Mouse (Mus musculus) cerebellum, adult 2 months (tissue): ENCODE results near the gene Pxdc1. TPM values are rescaled to one million over a fixed set of nuclear protein-coding genes. Genes with fewer than 3 reads are reported as not detected.

ENCODE experiments used
- DNase-seq, 2 experiments: peaks; one replicate each; pipeline ENCODE4 v3.0.0; 2021
- H3K27ac ChIP-seq: fragments of 200-500 bp; 2 replicates; pipeline ENCODE4 v1.5.1; 2012; ENCODE audit warnings: low read length, control low read depth, inconsistent platforms; ENCODE audit not compliant: insufficient read depth
- H3K27me3 ChIP-seq: fragments of 200-500 bp; 2 replicates; pipeline ENCODE4 v1.6.1; 2012; ENCODE audit warnings: inconsistent platforms, mild to moderate bottlenecking, low read length, moderate library complexity; ENCODE audit not compliant: control insufficient read depth, insufficient read depth
- H3K4me1 ChIP-seq: fragments of 200-500 bp; 2 replicates; pipeline ENCODE4 v1.6.1; 2011; ENCODE audit warnings: low read length; ENCODE audit not compliant: control insufficient read depth, insufficient read depth
- H3K4me3 ChIP-seq: fragments of 200-500 bp; replicated peaks from 2 replicates; pipeline ENCODE3; 2011; ENCODE audit warnings: mild to moderate bottlenecking, low read depth, low read length, control low read depth; ENCODE audit not compliant: insufficient read depth
- CTCF ChIP-seq: fragments of 200-500 bp; IDR thresholded peaks from 2 replicates; pipeline ENCODE4 v1.5.1; 2011; ENCODE audit warnings: low read depth, mild to moderate bottlenecking, control low read depth, low read length, moderate library complexity, borderline replicate concordance; ENCODE audit not compliant: insufficient read depth
- POLR2A ChIP-seq: fragments of 200-500 bp; IDR thresholded peaks from 2 replicates; pipeline ENCODE4 v1.6.1; 2011; ENCODE audit warnings: low read length, control low read depth, borderline replicate concordance; ENCODE audit not compliant: insufficient read depth
- WGBS: fragments of 180-500 bp; shearing (Covaris S2); methylation state at CpG from one replicate; pipeline ENCODE4 v1.1.7; 2018; 5-methylcytosine and 5-hydroxymethylcytosine counted together
- polyA plus RNA-seq: library from polyadenylated mRNA; depleted of rRNA; stranded (reverse); fragments of >200 nt; gene quantifications from 2 replicates; pipeline ENCODE4 v1.2.3, GENCODE M21; 2012

The Pxdc1 gene
- polyA plus RNA-seq, 1 experiment: 5.7 TPM

DNA sequence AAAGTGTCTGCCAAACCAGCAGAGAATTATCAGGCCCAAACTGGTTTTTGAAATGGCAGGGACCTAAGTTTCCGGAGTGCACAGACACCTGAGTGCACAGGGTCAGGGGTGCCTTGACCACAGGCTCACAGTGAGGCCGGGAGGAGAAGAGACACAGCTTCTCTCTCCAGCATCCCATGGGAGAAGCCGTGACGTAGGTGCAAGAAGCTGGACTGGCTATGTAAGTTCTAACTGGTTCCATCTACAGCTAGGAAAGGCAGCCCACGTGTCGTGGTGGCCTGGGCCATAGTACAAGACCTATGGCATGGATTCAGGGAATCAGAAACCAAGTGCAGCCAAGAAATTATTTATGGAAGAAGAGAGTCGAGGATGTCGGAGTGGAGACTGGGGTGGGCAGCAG, 6.1 kb downstream of the Pxdc1 start:
- 42% methylated on average over 8 of the region's 8 CpGs for WGBS
- no peak for DNase-seq
- no peak overlapping the region for H3K27ac ChIP-seq
- no peak for TF ChIP-seq POLR2A
- no peak for TF ChIP-seq CTCF
- no peak overlapping the region for H3K4me3 ChIP-seq
- H3K27me3 ChIP-seq: peaks cover 4% of the 10 kb centered on the region; the same call in 1 of the 2 replicates
- no peaks in the 10 kb centered on the region; the same call in 1 of the 2 replicates for H3K4me1 ChIP-seq

DNA sequence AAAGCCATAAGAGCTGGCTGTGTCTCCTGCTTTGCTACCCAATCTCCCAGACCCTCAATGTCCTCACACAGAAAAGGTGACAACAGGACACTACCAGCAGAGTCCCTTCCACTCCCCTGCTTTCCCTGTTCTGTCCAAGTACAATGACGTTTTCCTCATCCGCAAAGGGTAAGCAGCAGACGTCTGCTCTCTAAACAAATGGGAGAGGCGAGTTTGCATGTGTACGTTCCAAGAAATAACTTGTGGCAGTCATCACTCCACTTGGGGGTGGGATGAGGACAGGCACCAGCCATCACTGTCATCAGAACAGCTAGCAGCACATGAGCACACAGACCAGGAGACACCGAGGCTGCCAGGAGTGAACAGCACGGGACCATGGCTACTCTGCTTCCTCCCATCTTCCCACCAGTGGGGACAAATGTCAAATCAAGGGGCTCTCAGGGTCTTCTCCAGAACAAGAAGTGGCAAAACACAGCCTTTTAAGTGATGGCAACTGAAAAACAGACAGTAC, 7.0 kb downstream of the Pxdc1 start:
- no peaks in the 10 kb centered on the region; the same call in 1 of the 2 replicates for H3K4me1 ChIP-seq
- WGBS: 40% methylated on average over 7 of the region's 7 CpGs
- H3K4me3 ChIP-seq: no peak overlapping the region
- DNase-seq: no peak
- TF ChIP-seq CTCF: no peak
- TF ChIP-seq POLR2A: no peak
- H3K27ac ChIP-seq: no peak overlapping the region
- peaks cover under 1% of the 10 kb centered on the region; the same call in 1 of the 2 replicates for H3K27me3 ChIP-seq

DNA sequence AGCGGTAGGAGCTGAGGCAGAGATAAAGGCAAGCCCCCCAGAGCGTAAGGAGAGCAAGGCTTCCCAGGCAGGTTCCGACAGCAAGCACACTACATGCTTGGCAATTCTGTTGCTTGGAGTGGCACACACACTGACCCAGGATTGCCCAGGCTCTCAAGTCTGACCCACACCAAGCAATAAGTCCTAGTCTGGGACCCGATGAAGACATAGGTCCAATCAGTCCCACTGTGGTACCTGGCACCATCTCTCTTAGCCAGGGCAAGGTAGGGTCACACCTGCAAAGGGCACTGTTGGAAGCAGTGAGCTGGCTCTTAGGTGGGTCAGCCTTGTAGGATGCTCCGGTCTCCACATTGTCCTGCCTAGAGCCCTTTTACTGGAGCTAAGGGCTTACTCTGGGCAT, 7.8 kb downstream of the Pxdc1 start:
- Histone ChIP-seq H3K27ac (no peak overlapping the region), H3K4me3 (no peak overlapping the region), H3K4me1 (no peaks in the 10 kb centered on the region), H3K27me3 (no peaks in the 10 kb centered on the region)
- WGBS: 92% methylated on average over 5 of the region's 5 CpGs
- no peak for TF ChIP-seq POLR2A
- TF ChIP-seq CTCF: no peak
- DNase-seq: no peak

DNA sequence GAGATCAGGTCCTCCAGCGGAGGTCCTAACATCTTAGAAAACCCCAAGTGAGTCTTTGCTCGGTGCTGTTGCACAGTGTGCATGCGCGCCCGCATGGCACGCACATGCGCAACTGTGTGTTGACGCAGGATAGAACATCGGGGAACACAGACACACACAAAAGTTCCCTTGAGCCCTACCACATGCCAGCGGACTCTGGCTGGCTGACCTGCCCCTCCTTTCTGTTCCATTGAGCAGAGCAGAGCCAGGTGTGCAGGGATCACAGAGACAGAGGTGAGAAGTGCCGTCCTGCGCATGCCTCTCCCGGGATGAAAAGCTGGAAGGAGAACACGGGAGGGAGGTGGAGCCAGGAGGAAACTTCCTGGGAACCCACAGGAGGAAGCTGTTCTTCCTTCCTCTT, 8.9 kb downstream of the Pxdc1 start:
- no peak overlapping the region for H3K4me3 ChIP-seq
- 80% methylated on average over 14 of the region's 14 CpGs for WGBS
- TF ChIP-seq POLR2A (no peak), CTCF (no peak)
- H3K27me3 ChIP-seq: no peaks in the 10 kb centered on the region
- H3K4me1 ChIP-seq: no peaks in the 10 kb centered on the region
- DNase-seq: no peak
- no peak overlapping the region for H3K27ac ChIP-seq

DNA sequence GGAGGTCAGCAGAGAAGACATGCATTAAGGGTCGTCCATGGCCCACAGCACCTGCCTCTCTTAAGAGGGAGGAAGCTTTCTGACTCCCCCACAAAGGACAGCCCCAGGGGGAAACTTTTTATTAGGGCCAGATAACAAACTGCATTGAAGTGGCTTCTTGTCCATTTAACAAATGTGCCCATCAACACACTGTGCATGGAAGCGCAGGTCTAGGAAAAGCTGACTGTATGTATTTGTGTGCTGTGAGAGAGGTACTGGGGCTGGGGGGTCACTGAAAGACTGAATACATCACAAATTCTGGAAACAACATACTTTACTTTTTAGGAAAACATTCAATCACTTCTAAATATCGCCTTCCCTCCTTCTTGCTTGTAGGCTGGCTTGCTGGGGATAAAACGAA, 9.4 kb downstream of the Pxdc1 start:
- TF ChIP-seq POLR2A (no peak), CTCF (no peak)
- 79% methylated on average over 4 of the region's 4 CpGs for WGBS
- Histone ChIP-seq H3K4me3 (no peak overlapping the region), H3K4me1 (no peaks in the 10 kb centered on the region), H3K27ac (no peak overlapping the region), H3K27me3 (no peaks in the 10 kb centered on the region)
- no peak for DNase-seq

DNA sequence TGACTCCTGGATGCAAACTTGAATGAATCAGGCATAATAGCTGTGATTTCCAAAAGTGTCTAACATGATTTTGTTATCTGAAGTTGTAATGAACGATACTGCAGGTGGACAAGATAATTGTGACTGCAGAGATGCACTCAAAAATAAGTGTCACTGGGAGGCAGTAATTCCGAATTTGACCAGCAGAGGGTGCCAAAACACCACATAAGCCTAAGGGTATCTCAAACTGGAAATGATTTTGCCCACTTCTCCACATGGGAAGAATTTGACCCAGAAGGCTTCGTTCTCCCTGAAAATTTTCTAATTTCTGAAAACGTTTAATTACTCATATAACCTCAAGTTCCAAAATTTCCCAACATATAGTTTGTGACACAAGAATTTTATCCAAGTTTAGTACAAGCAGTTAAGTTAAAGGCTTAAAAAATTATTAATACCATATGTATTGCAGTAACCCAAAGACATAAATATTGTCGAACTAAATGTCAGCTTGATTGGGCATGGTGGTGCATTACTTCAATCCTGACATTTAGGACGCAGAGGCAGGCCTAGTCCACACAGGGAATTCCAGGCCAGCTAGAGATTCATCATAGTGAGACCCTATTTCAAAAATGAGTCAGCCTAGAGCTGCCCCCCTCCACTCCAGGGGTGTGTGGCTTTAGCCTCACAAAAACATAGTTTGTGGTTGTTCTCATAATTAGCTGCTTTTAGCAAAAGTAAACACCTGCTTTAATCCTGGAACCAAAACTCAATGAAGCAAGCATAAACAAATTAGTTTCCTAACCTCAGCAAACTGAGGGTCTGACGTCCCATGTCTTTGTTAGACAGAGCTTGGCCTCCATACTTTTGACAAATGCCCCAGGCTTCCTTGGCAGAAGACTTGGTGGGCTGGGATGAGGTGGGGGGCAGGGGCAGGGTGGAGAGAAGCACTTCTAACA, 10.1 kb downstream of the Pxdc1 start:
- no peak for TF ChIP-seq POLR2A
- TF ChIP-seq CTCF: peak; percentile 68; the same call in 1 of the 2 replicates
- no peak overlapping the region for H3K27ac ChIP-seq
- peak; percentile 21 to 60 for DNase-seq
- no peak overlapping the region for H3K4me3 ChIP-seq
- WGBS: 20% methylated on average over 7 of the region's 7 CpGs
- no peaks in the 10 kb centered on the region for H3K27me3 ChIP-seq
- H3K4me1 ChIP-seq: no peaks in the 10 kb centered on the region

DNA sequence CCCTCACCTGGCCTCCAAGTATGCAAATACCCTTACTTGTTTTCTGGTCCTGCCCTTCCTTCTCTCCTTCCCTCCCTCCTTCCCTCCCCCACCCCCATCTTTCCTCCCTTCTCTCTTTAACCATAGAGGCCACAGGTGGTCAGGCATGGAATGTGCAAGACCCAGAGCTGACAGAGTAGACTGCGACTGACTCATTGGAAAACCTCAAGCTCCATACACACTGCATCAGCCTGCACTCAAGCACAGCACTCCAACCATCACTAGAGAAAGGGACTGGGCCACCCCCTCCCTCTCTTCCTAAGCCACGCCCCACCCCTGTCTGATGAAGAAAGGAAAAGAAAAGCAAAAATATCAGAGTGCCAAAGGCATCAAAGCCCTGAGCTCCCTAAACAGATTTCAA, 12.2 kb downstream of the Pxdc1 start:
- Histone ChIP-seq H3K27me3 (no peaks in the 10 kb centered on the region; the same call in 1 of the 2 replicates), H3K4me3 (no peak overlapping the region), H3K27ac (no peak overlapping the region), H3K4me1 (no peaks in the 10 kb centered on the region)
- DNase-seq: no peak
- 50% methylated on average over 2 of the region's 2 CpGs for WGBS
- TF ChIP-seq CTCF (no peak), POLR2A (no peak)

DNA sequence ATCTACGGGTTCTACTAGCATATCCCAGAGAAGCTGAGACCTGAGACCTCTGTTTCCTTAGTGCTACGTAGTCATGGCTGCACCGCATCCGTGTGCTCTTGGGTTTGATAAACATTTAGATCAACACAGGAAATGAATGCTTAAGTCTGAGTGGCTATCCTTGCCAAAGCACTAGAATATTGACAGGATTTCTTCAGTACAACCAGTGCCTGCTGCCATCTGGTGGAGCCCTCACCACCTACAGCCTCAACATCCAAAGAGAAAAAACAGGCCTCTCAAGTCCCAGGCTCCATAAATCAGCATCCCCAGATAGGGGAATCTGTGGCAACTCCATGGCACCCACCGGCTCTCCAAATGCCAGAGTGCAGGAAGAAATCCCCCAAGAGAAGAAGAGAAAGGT, 17.3 kb downstream of the Pxdc1 start:
- 38% methylated on average over 5 of the region's 5 CpGs for WGBS
- Histone ChIP-seq H3K4me1 (no peaks in the 10 kb centered on the region), H3K4me3 (no peak overlapping the region), H3K27me3 (no peaks in the 10 kb centered on the region; the same call in 1 of the 2 replicates), H3K27ac (no peak overlapping the region)
- TF ChIP-seq CTCF (peak; percentile 77), POLR2A (no peak)
- DNase-seq: peak; percentile 57 to 69
